Mouse (Mus musculus) heart, postnatal 25 days (tissue): ENCODE measurements around the gene Sele. TPM values are rescaled to one million over a fixed set of nuclear protein-coding genes. Genes with fewer than 3 reads are reported as not detected.

Experiments
- DNase-seq: peaks from one replicate; pipeline ENCODE4 v3.0.0; 2022; ENCODE audit warnings: low spot score
- intact Hi-C: fragments of 180-260 bp; cut with DNase I; formaldehyde crosslinking; loops from one replicate; pipeline ENCODE4 v1.15.1; 2025
- total RNA-seq, 2 experiments: library from RNA; stranded (reverse); gene quantifications; 2 replicates each; pipeline ENCODE4 v1.2.3; 2021

Sele gene
- total RNA-seq, 2 experiments from 2014 or later = 0.78 to 0.83 TPM

- DNase-seq = no peak
- intact Hi-C loops = no loop called here
These were observed 21.2 kb downstream of the Sele start for GRCm38 (mm10) chr1:164069261-164069660.

- intact Hi-C loops = no loop called here
- no peak for DNase-seq
These were observed 22.4 kb downstream of the Sele start for GRCm38 (mm10) chr1:164070461-164070860.

- DNase-seq = no peak
- intact Hi-C loops = no loop called here
These were observed 23.1 kb downstream of the Sele start for GRCm38 (mm10) chr1:164071111-164071510.

GRCm38 (mm10) chr1:164072001-164072400, 24.0 kb downstream of the Sele start:
- no peak for DNase-seq
- intact Hi-C loops = no loop called here

GRCm38 (mm10) chr1:164073091-164073490, 25.1 kb downstream of the Sele start:
- intact Hi-C loops = no loop called here
- DNase-seq = no peak

GRCm38 (mm10) chr1:164073803-164074202, 25.8 kb downstream of the Sele start:
- intact Hi-C loops = no loop called here
- no peak for DNase-seq

- no peak for DNase-seq
- intact Hi-C loops = no loop called here
These were observed 26.6 kb downstream of the Sele start for GRCm38 (mm10) chr1:164074606-164075140.

- no peak for DNase-seq
- intact Hi-C loops = no loop called here
These were observed 27.4 kb downstream of the Sele start for GRCm38 (mm10) chr1:164075416-164075815.

GRCm38 (mm10) chr1:164076441-164076840, 28.4 kb downstream of the Sele start:
- intact Hi-C loops = no loop called here
- no peak for DNase-seq

- intact Hi-C loops = no loop called here
- no peak for DNase-seq
These were observed 29.0 kb downstream of the Sele start for GRCm38 (mm10) chr1:164077031-164077430.

- DNase-seq = no peak
- intact Hi-C loops = no loop called here
These were observed 30.3 kb downstream of the Sele start for GRCm38 (mm10) chr1:164078323-164078741.

- intact Hi-C loops = no loop called here
- DNase-seq = no peak
These were observed 31.1 kb downstream of the Sele start for GRCm38 (mm10) chr1:164079091-164079490.

GRCm38 (mm10) chr1:164083046-164083445, 35.0 kb downstream of the Sele start:
- DNase-seq = no peak
- intact Hi-C loops = no loop called here

GRCm38 (mm10) chr1:164086797-164087196, 38.8 kb downstream of the Sele start:
- intact Hi-C loops = no loop called here

GRCm38 (mm10) chr1:164087872-164088271, 39.8 kb downstream of the Sele start:
- DNase-seq = no peak
- intact Hi-C loops = no loop called here

More at GRCm38 (mm10) chr1:164086797-164087196, 38.8 kb downstream of the Sele start:
- no peak for DNase-seq

- intact Hi-C loops = no loop called here
- DNase-seq = no peak
These were observed 48.7 kb downstream of the Sele start for GRCm38 (mm10) chr1:164096780-164097179.

GRCm38 (mm10) chr1:164097911-164098310, 49.9 kb downstream of the Sele start:
- no peak for DNase-seq
- intact Hi-C loops = no loop called here

- no peak for DNase-seq
- intact Hi-C loops = no loop called here
These were observed 50.3 kb downstream of the Sele start for GRCm38 (mm10) chr1:164098372-164098771.
